In the genomic region with DNA sequence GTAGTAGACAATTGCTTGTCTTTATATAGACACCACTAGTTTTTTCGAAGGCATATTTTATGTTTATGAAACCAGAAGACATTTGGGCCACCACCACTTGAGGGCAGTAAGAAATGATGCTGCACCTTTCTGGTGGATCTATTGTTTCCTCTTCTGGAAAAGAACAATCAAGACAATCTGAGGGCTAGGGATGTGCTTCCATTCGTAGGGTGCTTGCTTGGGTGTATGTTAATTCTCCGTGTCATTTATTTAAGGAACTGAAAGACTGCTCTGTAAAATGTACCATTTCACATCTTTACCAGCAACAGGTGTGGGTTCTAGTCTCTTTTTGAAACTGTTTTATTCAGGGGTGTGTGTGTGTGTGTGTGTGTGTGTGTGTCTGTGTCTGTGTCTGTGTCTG, we compare ENCODE assay signal across 27 mouse cellular contexts. TPM values are rescaled to one million over a fixed set of nuclear protein-coding genes. Genes with fewer than 3 reads are reported as not detected.
DNase-seq lines count a peak whose midpoint lies in the region; TF ChIP-seq lines count a peak whose summit lies in the region.
"Had no signal": no experiment of that assay in that cellular context is flagged by ENCODE, and none has a peak within 500 bp of the region (broad histone marks: within the 10 kb centered on the region; RNA-seq: fewer than 3 reads in every experiment).

No protein-coding gene starts in this region.

- no peak overlapping the region for H3K4me3 ChIP-seq in left cerebral cortex, adult 2 months
- H3K4me3 ChIP-seq: embryonic facial prominence, embryonic 12.5 days; hindbrain, embryonic 13.5 days; limb, embryonic 10.5 days; limb, embryonic 15.5 days; midbrain, embryonic 10.5 days; myocyte; neural tube, embryonic 12.5 days had no signal

- TF ChIP-seq CTCF in left cerebral cortex, adult 2 months (IDR thresholded peaks at IDR 0.05): peak; percentile 15

- intact Hi-C loops in left cerebral cortex, adult 2 months (cut with DNase I): no loop called here

- H3K27ac ChIP-seq in left cerebral cortex, adult 2 months: no peak overlapping the region
- H3K27ac ChIP-seq: embryonic facial prominence, embryonic 12.5 days; hindbrain, embryonic 13.5 days; limb, embryonic 10.5 days; limb, embryonic 15.5 days; liver, embryonic 14.5 days; midbrain, embryonic 10.5 days; neural tube, embryonic 12.5 days had no signal

- no peak for DNase-seq in left cerebral cortex, adult 2 months (ENCODE audit: extremely low spot score in 1 of 2, low spot score in 2 of 2)
- no peak for DNase-seq in left cerebral cortex, adult 9 months (ENCODE audit: low spot score in 2 of 2)
- DNase-seq in A20 (ENCODE audit: low read depth, low spot score): peak; percentile 54
- peak; percentile 19 for DNase-seq in NIH3T3 (ENCODE audit: low read depth)
- DNase-seq in left cerebral cortex, adult 18-20 months (ENCODE audit: low spot score in 2 of 2): no peak
- no peak for DNase-seq in ovary, postnatal 10 days (ENCODE audit: low spot score)
- DNase-seq: adrenal gland, adult 8-10 months; cerebellum, adult 11 months; cerebellum, adult 9-10 months; cerebellum, postnatal 36 days; gastrocnemius, postnatal 25 days; heart, adult 11 months; heart, postnatal 4 days; kidney, adult 18-20 months; lung, embryonic 14.5 days; lung, postnatal 14 days; right cerebral cortex, postnatal 4 days; thymus, postnatal 4 days had no signal

RNA-seq across cellular contexts. Expression of a gene that starts 11.2 kb away (rescaled TPM):
- total RNA-seq in left cerebral cortex, adult 2 months (2021): 100 to 1,000 TPM; 180 to 186 TPM
- 100 to 1,000 TPM; 173 to 184 TPM for total RNA-seq in left cerebral cortex, adult 18-20 months (2021)

RNA-seq across cellular contexts. Expression of a gene that starts 34.6 kb away (rescaled TPM):
- under 1 TPM; 0.25 to 0.56 TPM for total RNA-seq in left cerebral cortex, adult 2 months (2021)
- total RNA-seq in left cerebral cortex, adult 18-20 months (2021): under 1 TPM; 0.53 to 0.63 TPM
- total RNA-seq: heart, postnatal 4 days; megakaryocyte progenitor cell, adult 5-6 weeks had no signal

Comparison
In these comparisons a context has a peak if more than half of its experiments do, and no peak if none do; other contexts are left out.
1. DNase-seq: peak in A20 (single experiment) and NIH3T3 (single experiment); none in left cerebral cortex, adult 2 months (0 of 2), left cerebral cortex, adult 9 months (0 of 2), left cerebral cortex, adult 18-20 months (0 of 2) and ovary, postnatal 10 days (single experiment).